Mouse (Mus musculus) stomach, postnatal 0 days (tissue): Measurements from ENCODE around the gene Slc38a2. TPM values are rescaled to one million over a fixed set of nuclear protein-coding genes. Genes with fewer than 3 reads are reported as not detected.

Experiments used
- ATAC-seq: fragments of 200-750 bp; cut with Nextera tagmentation; 2 replicates; pipeline ENCODE4 v1.8.0; 2017; ENCODE audit not compliant: low FRiP score, low TSS enrichment
- DNase-seq: peaks from one replicate; pipeline ENCODE4 v3.0.0-alpha.2; 2016; ENCODE audit warnings: low spot score
- H3K27ac ChIP-seq: fragments of 300-500 bp; sonication (generic); replicated peaks from 2 replicates; pipeline ENCODE4 v1.5.1; 2014; ENCODE audit warnings: mild to moderate bottlenecking, control low read depth
- H3K27me3 ChIP-seq: fragments of 300-500 bp; sonication (generic); 2 replicates; pipeline ENCODE4 v1.6.1; 2014; ENCODE audit warnings: low read length; ENCODE audit not compliant: control insufficient read depth, insufficient read depth
- H3K36me3 ChIP-seq: fragments of 300-500 bp; sonication (generic); 2 replicates; pipeline ENCODE4 v1.6.1; 2014; ENCODE audit warnings: low read length, mixed read lengths; ENCODE audit not compliant: control insufficient read depth, insufficient read depth
- H3K4me1 ChIP-seq: fragments of 300-500 bp; sonication (generic); replicated peaks from 2 replicates; pipeline ENCODE4 v1.6.1; 2014; ENCODE audit warnings: antibody characterized with exemption; ENCODE audit not compliant: control insufficient read depth, insufficient read depth
- H3K4me2 ChIP-seq: fragments of 300-500 bp; sonication (generic); replicated peaks from 2 replicates; pipeline ENCODE4 v1.6.1; 2014; ENCODE audit warnings: low read depth, mild to moderate bottlenecking, control low read depth, moderate library complexity
- H3K4me3 ChIP-seq: fragments of 300-500 bp; sonication (generic); 2 replicates; pipeline ENCODE4 v1.5.1; 2014; ENCODE audit warnings: low read depth, low read length, control low read depth
- H3K9ac ChIP-seq: fragments of 300-500 bp; sonication (generic); 2 replicates; pipeline ENCODE4 v1.6.1; 2014; ENCODE audit warnings: mild to moderate bottlenecking, low read length, control low read depth, mixed read lengths
- H3K9me3 ChIP-seq: fragments of 300-500 bp; sonication (generic); 2 replicates; pipeline ENCODE4 v1.6.1; 2016; ENCODE audit warnings: low read length; ENCODE audit not compliant: control insufficient read depth
- CTCF ChIP-seq: IDR thresholded peaks from 2 replicates; pipeline ENCODE4 v1.5.1; 2016; ENCODE audit warnings: antibody characterized with exemption, low read depth, mild to moderate bottlenecking, moderate library complexity
- EP300 ChIP-seq: optimal IDR thresholded peaks from 2 replicates; pipeline ENCODE3; 2016; ENCODE audit warnings: antibody characterized with exemption
- WGBS: fragments of 180-500 bp; shearing (Covaris S2); extraction: QIAGEN DNeasy Blood & Tissue Kit; methylation state at CpG from one replicate; pipeline ENCODE4 v1.1.7; 2014; 5-methylcytosine and 5-hydroxymethylcytosine counted together
- polyA plus RNA-seq: library from polyadenylated mRNA; unstranded; fragments of >200 nt; fragmentation: Nextera tagmentation; extraction: Ambion mirVana; gene quantifications from 2 replicates; pipeline ENCODE4 v1.2.1, GENCODE M21; 2015

The Slc38a2 gene
- polyA plus RNA-seq, 1 experiment from 2014 or later, result 55.3 TPM

- no peak for ATAC-seq
- 78% methylated on average over 15 of the region's 15 CpGs for WGBS
- Histone ChIP-seq H3K27me3 (no peaks in the 10 kb centered on the region), H3K36me3 (no peaks in the 10 kb centered on the region), H3K4me3 (no peak overlapping the region), H3K9me3 (no peaks in the 10 kb centered on the region), H3K4me1 (no peaks in the 10 kb centered on the region), H3K4me2 (no peak overlapping the region), H3K9ac (no peak overlapping the region), H3K27ac (no peak overlapping the region)
- no peak for TF ChIP-seq CTCF
- no peak for TF ChIP-seq EP300
- no peak for DNase-seq
Measured at GRCm38 (mm10) chr15:96736663-96737385, 37.3 kb upstream of the Slc38a2 start.

- Histone ChIP-seq H3K9me3 (no peaks in the 10 kb centered on the region), H3K27me3 (no peaks in the 10 kb centered on the region), H3K36me3 (no peaks in the 10 kb centered on the region), H3K9ac (no peak overlapping the region), H3K4me3 (no peak overlapping the region), H3K27ac (no peak overlapping the region), H3K4me2 (no peak overlapping the region), H3K4me1 (no peaks in the 10 kb centered on the region)
- DNase-seq (no peak), ATAC-seq (no peak)
- no peak for TF ChIP-seq CTCF
- 66% methylated on average over 15 of the region's 15 CpGs for WGBS
Measured at GRCm38 (mm10) chr15:96735562-96736160, 36.1 kb upstream of the Slc38a2 start.

GRCm38 (mm10) chr15:96734423-96734822 lies 34.9 kb upstream of the Slc38a2 start:
- Histone ChIP-seq H3K27me3 (no peaks in the 10 kb centered on the region), H3K4me2 (no peak overlapping the region), H3K36me3 (no peaks in the 10 kb centered on the region), H3K4me1 (no peaks in the 10 kb centered on the region), H3K9ac (no peak overlapping the region), H3K4me3 (no peak overlapping the region), H3K9me3 (no peaks in the 10 kb centered on the region), H3K27ac (no peak overlapping the region)
- TF ChIP-seq EP300 (no peak), CTCF (no peak)
- no peak for ATAC-seq
- WGBS, result 74% methylated on average over 7 of the region's 7 CpGs
- no peak for DNase-seq

- WGBS, result 76% methylated on average over 9 of the region's 9 CpGs
- H3K36me3 ChIP-seq, result no peaks in the 10 kb centered on the region
Measured at GRCm38 (mm10) chr15:96730416-96730815, 30.9 kb upstream of the Slc38a2 start.

GRCm38 (mm10) chr15:96729785-96730184 lies 30.3 kb upstream of the Slc38a2 start:
- TF ChIP-seq EP300 (no peak), CTCF (no peak)
- H3K36me3 ChIP-seq, result no peaks in the 10 kb centered on the region
- no peak overlapping the region for H3K9ac ChIP-seq
- H3K27me3 ChIP-seq, result no peaks in the 10 kb centered on the region
- ATAC-seq, result no peak
- H3K9me3 ChIP-seq, result no peaks in the 10 kb centered on the region
- no peak overlapping the region for H3K4me3 ChIP-seq
- no peak overlapping the region for H3K27ac ChIP-seq
- H3K4me1 ChIP-seq, result no peaks in the 10 kb centered on the region
- no peak for DNase-seq
- WGBS, result 78% methylated on average over 9 of the region's 9 CpGs
- no peak overlapping the region for H3K4me2 ChIP-seq

More at GRCm38 (mm10) chr15:96730416-96730815, 30.9 kb upstream of the Slc38a2 start:
- no peak overlapping the region for H3K9ac ChIP-seq
- no peak overlapping the region for H3K4me2 ChIP-seq
- H3K27me3 ChIP-seq, result no peaks in the 10 kb centered on the region
- DNase-seq (no peak), ATAC-seq (no peak)
- TF ChIP-seq CTCF (no peak), EP300 (no peak)
- H3K9me3 ChIP-seq, result no peaks in the 10 kb centered on the region
- no peak overlapping the region for H3K27ac ChIP-seq
- H3K4me1 ChIP-seq, result no peaks in the 10 kb centered on the region
- H3K4me3 ChIP-seq, result no peak overlapping the region

- no peaks in the 10 kb centered on the region for H3K4me1 ChIP-seq
- no peak overlapping the region for H3K27ac ChIP-seq
- no peak overlapping the region for H3K9ac ChIP-seq
- H3K4me3 ChIP-seq, result no peak overlapping the region
- H3K4me2 ChIP-seq, result no peak overlapping the region
- 34% methylated on average over 10 of the region's 10 CpGs for WGBS
- DNase-seq, result no peak
- H3K36me3 ChIP-seq, result no peaks in the 10 kb centered on the region
- H3K27me3 ChIP-seq, result no peaks in the 10 kb centered on the region
- ATAC-seq, result no peak
- H3K9me3 ChIP-seq, result no peaks in the 10 kb centered on the region
- TF ChIP-seq CTCF (no peak), EP300 (no peak)
Measured at GRCm38 (mm10) chr15:96728993-96729392, 29.5 kb upstream of the Slc38a2 start.
